Mouse (Mus musculus) heart, postnatal 4 days (tissue): ENCODE measurements at regions not wholly inside any gene's neighbourhood (a gene's known extent, or its start where the extent isn't known, plus 50 kb on each side); places are given as distances from the start of the nearest gene placed in this dataset.

ENCODE experiments used
- DNase-seq: peaks from one replicate; pipeline ENCODE4 v3.0.0; 2021

GRCm38 (mm10) chr12:39371480-39372245 lies 592.5 kb downstream of the Etv1 start:
- DNase-seq, result no peak

GRCm38 (mm10) chr12:39373721-39374120 lies 594.5 kb downstream of the Etv1 start:
- DNase-seq, result no peak
